Mouse (Mus musculus) cerebellum, adult 2 months (tissue): ENCODE measurements around the gene Dkk3.

Experiments used
- CTCF ChIP-seq: fragments of 200-500 bp; IDR thresholded peaks from 2 replicates; pipeline ENCODE4 v1.5.1; 2011; ENCODE audit warnings: low read depth, mild to moderate bottlenecking, control low read depth, low read length, moderate library complexity, borderline replicate concordance; ENCODE audit not compliant: insufficient read depth
- POLR2A ChIP-seq: fragments of 200-500 bp; IDR thresholded peaks from 2 replicates; pipeline ENCODE4 v1.6.1; 2011; ENCODE audit warnings: low read length, control low read depth, borderline replicate concordance; ENCODE audit not compliant: insufficient read depth

DNA sequence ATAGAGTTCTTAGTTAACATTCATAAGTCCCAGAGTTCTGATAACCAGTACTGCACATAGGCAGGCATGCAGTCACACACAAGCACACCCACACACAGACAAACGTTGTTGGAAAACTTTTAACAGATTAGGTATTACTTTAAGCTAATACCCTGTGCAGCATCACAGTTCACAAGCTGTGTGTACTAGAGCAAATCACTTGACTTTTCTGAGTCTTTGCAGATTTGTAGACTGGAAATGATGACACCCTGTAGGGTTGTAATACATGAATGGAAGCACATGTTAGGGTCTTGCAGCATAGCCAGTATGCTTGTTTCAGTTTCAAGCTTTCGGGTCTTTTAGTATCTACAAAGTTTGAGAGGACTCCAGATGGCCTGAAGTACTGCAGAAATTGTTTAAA is 74.6 kb downstream of the Dkk3 start:
- no peak for TF ChIP-seq POLR2A
- TF ChIP-seq CTCF = no peak
